Mouse (Mus musculus): ENCODE results near the gene Cercam. TPM values are rescaled to one million over a fixed set of nuclear protein-coding genes. Genes with fewer than 3 reads are reported as not detected.

The Cercam gene
- total and polyA plus RNA-seq, 2 experiments from 2014 or later: 7.9 to 11.7 TPM

GRCm38 (mm10) chr2:29889991-29890833 is 21.2 kb downstream of the Cercam start:
- ATAC-seq (ENCODE audit: insufficient read depth, low read depth): peak; percentile 85
- peak overlapping the region; percentile 88 for H3K27ac ChIP-seq (ENCODE audit: low read depth)
- H3K9ac ChIP-seq (replicated peaks; ENCODE audit: low read depth, low read length): peak overlapping the region; percentile 91
- peak overlapping the region; percentile 88 for H3K4me3 ChIP-seq (ENCODE audit: low read depth, low read length)
- H3K4me1 ChIP-seq (ENCODE audit: control insufficient read depth, insufficient read depth): peaks cover 6% of the 10 kb centered on the region; the same call in 1 of the 2 replicates
- peak overlapping the region; percentile 87 for H3K4me2 ChIP-seq (ENCODE audit: low read depth, low read length)
- no peaks in the 10 kb centered on the region for H3K9me3 ChIP-seq (replicated peaks; ENCODE audit: control insufficient read depth, low read length)
- TF ChIP-seq CTCF (IDR thresholded peaks at IDR 0.05; ENCODE audit: low read depth) (peak; percentile 25; the same call in 1 of the 2 replicates), EP300 (IDR thresholded peaks at IDR 0.05; ENCODE audit: low read depth) (no peak)
- peak; percentile 89 for DNase-seq (ENCODE audit: low spot score)
- under 1% methylated on average over 40 of the region's 61 CpGs for WGBS
- H3K36me3 ChIP-seq (replicated peaks; ENCODE audit: control insufficient read depth, insufficient read depth, low read length): peaks cover 35% of the 10 kb centered on the region
- no peaks in the 10 kb centered on the region for H3K27me3 ChIP-seq (ENCODE audit: control insufficient read depth, insufficient read depth, low read length)

GRCm38 (mm10) chr2:29891773-29892172 is 22.8 kb downstream of the Cercam start:
- H3K27me3 ChIP-seq (ENCODE audit: control insufficient read depth, insufficient read depth, low read length): no peaks in the 10 kb centered on the region
- H3K4me3 ChIP-seq (ENCODE audit: low read depth, low read length): no peak overlapping the region
- H3K4me2 ChIP-seq (ENCODE audit: low read depth, low read length): no peak overlapping the region
- WGBS: 93% methylated on average over 6 of the region's 6 CpGs
- H3K36me3 ChIP-seq (replicated peaks; ENCODE audit: control insufficient read depth, insufficient read depth, low read length): peaks cover 48% of the 10 kb centered on the region
- no peak overlapping the region for H3K9ac ChIP-seq (replicated peaks; ENCODE audit: low read depth, low read length)
- H3K4me1 ChIP-seq (ENCODE audit: control insufficient read depth, insufficient read depth): peaks cover 6% of the 10 kb centered on the region; the same call in 1 of the 2 replicates
- DNase-seq (ENCODE audit: low spot score) (no peak), ATAC-seq (ENCODE audit: insufficient read depth, low read depth) (no peak)
- no peak for TF ChIP-seq EP300 (IDR thresholded peaks at IDR 0.05; ENCODE audit: low read depth)
- no peak for TF ChIP-seq CTCF (IDR thresholded peaks at IDR 0.05; ENCODE audit: low read depth)
- H3K27ac ChIP-seq (ENCODE audit: low read depth): no peak overlapping the region
- H3K9me3 ChIP-seq (replicated peaks; ENCODE audit: control insufficient read depth, low read length): no peaks in the 10 kb centered on the region

GRCm38 (mm10) chr2:29896071-29896470 is 27.1 kb downstream of the Cercam start:
- Histone ChIP-seq H3K9ac (replicated peaks; ENCODE audit: low read depth, low read length) (no peak overlapping the region), H3K4me1 (ENCODE audit: control insufficient read depth, insufficient read depth) (no peaks in the 10 kb centered on the region), H3K4me3 (ENCODE audit: low read depth, low read length) (no peak overlapping the region), H3K27ac (ENCODE audit: low read depth) (no peak overlapping the region), H3K9me3 (replicated peaks; ENCODE audit: control insufficient read depth, low read length) (no peaks in the 10 kb centered on the region), H3K4me2 (ENCODE audit: low read depth, low read length) (no peak overlapping the region), H3K36me3 (replicated peaks; ENCODE audit: control insufficient read depth, insufficient read depth, low read length) (peaks cover 91% of the 10 kb centered on the region), H3K27me3 (ENCODE audit: control insufficient read depth, insufficient read depth, low read length) (no peaks in the 10 kb centered on the region)
- no peak for DNase-seq (ENCODE audit: low spot score)
- TF ChIP-seq EP300 (IDR thresholded peaks at IDR 0.05; ENCODE audit: low read depth) (no peak), CTCF (IDR thresholded peaks at IDR 0.05; ENCODE audit: low read depth) (no peak)
- 90% methylated on average over 1 of the region's 1 CpGs for WGBS
- no peak for ATAC-seq (ENCODE audit: insufficient read depth, low read depth)

DNA sequence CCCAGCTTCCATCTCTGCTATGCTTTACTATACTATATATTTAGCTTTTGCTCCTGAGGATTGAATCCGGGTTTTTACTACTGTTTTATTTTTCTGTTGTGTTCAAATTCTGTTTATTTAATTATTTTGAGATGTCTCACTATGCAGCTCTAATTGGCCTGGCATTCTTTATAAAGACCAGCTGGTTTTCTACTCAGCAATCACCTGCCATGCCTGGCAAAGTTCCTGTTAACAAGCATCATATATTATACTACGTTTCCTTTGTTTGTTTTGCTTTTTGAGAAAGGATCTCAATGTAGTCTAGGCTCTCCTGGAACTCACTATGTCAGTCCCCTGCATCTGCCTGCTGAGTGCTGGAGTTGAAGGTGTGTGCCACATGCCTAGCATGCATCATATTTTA is 28.4 kb downstream of the Cercam start:
- DNase-seq (ENCODE audit: low spot score) (no peak), ATAC-seq (ENCODE audit: insufficient read depth, low read depth) (no peak)
- Histone ChIP-seq H3K4me3 (ENCODE audit: low read depth, low read length) (no peak overlapping the region), H3K36me3 (replicated peaks; ENCODE audit: control insufficient read depth, insufficient read depth, low read length) (peaks cover 98% of the 10 kb centered on the region), H3K9me3 (replicated peaks; ENCODE audit: control insufficient read depth, low read length) (no peaks in the 10 kb centered on the region), H3K9ac (replicated peaks; ENCODE audit: low read depth, low read length) (no peak overlapping the region), H3K4me1 (ENCODE audit: control insufficient read depth, insufficient read depth) (no peaks in the 10 kb centered on the region), H3K27me3 (ENCODE audit: control insufficient read depth, insufficient read depth, low read length) (no peaks in the 10 kb centered on the region), H3K4me2 (ENCODE audit: low read depth, low read length) (no peak overlapping the region), H3K27ac (ENCODE audit: low read depth) (no peak overlapping the region)
- TF ChIP-seq CTCF (IDR thresholded peaks at IDR 0.05; ENCODE audit: low read depth) (no peak), EP300 (IDR thresholded peaks at IDR 0.05; ENCODE audit: low read depth) (no peak)
- 84% methylated on average over 2 of the region's 2 CpGs for WGBS

- no peak overlapping the region for H3K4me2 ChIP-seq (ENCODE audit: low read depth, low read length)
- no peaks in the 10 kb centered on the region for H3K4me1 ChIP-seq (ENCODE audit: control insufficient read depth, insufficient read depth)
- no peaks in the 10 kb centered on the region for H3K9me3 ChIP-seq (replicated peaks; ENCODE audit: control insufficient read depth, low read length)
- 93% methylated on average over 1 of the region's 1 CpGs for WGBS
- ATAC-seq (ENCODE audit: insufficient read depth, low read depth) (no peak), DNase-seq (ENCODE audit: low spot score) (no peak)
- H3K36me3 ChIP-seq (replicated peaks; ENCODE audit: control insufficient read depth, insufficient read depth, low read length): peaks cover 98% of the 10 kb centered on the region
- TF ChIP-seq CTCF (IDR thresholded peaks at IDR 0.05; ENCODE audit: low read depth): no peak
- no peak for TF ChIP-seq EP300 (IDR thresholded peaks at IDR 0.05; ENCODE audit: low read depth)
- H3K4me3 ChIP-seq (ENCODE audit: low read depth, low read length): no peak overlapping the region
- H3K9ac ChIP-seq (replicated peaks; ENCODE audit: low read depth, low read length): no peak overlapping the region
- H3K27me3 ChIP-seq (ENCODE audit: control insufficient read depth, insufficient read depth, low read length): no peaks in the 10 kb centered on the region
- H3K27ac ChIP-seq (ENCODE audit: low read depth): no peak overlapping the region
Measured at GRCm38 (mm10) chr2:29898081-29898480, 29.1 kb downstream of the Cercam start.

Data from heart, postnatal 0 days (tissue).